Mouse (Mus musculus): Measurements from ENCODE around the gene 4930474N05Rik. TPM values are rescaled to one million over a fixed set of nuclear protein-coding genes. Genes with fewer than 3 reads are reported as not detected.
A peak's percentile ranks its signal among the peaks of the same experiment; 100 is the strongest.

Gene 4930474N05Rik
- not detected in 2 replicates for polyA plus RNA-seq (2014; fragmentation: Nextera tagmentation; extraction: Ambion mirVana)

GRCm38 (mm10) chr14:36094617-36095016 lies at the start of gene 4930474N05Rik:
Gene 4930474N05Rik (plus strand): TSS chr14:36094917.
- Histone ChIP-seq H3K9ac (ENCODE audit: low read length) (no peak within 1 kb of the TSS), H3K4me3 (ENCODE audit: control insufficient read depth in 1 of 2, insufficient read depth in 1 of 2, low read depth in 1 of 2, low read length in 2 of 2) (no peak within 1 kb of the TSS), H3K4me2 (ENCODE audit: low read length) (no peak within 1 kb of the TSS), H3K36me3 (ENCODE audit: control insufficient read depth, insufficient read depth, low read length) (no peaks in the 10 kb centered on the region), H3K27ac (replicated peaks in 1 of 2; ENCODE audit: control insufficient read depth in 1 of 2, insufficient read depth in 1 of 2, low read depth in 2 of 2, low read length in 2 of 2) (no peak within 1 kb of the TSS), H3K4me1 (ENCODE audit: control insufficient read depth in 2 of 2, insufficient read depth in 2 of 2, low read length in 2 of 2) (no peaks in the 10 kb centered on the region), H3K27me3 (ENCODE audit: control insufficient read depth, insufficient read depth, low read length) (no peaks in the 10 kb centered on the region), H3K9me3 (ENCODE audit: control insufficient read depth, low read length) (no peaks in the 10 kb centered on the region)
- no peak for ATAC-seq (ENCODE audit: insufficient number of reproducible peaks, insufficient read depth, low FRiP score, low read depth)

- peak overlapping the region; percentile 36; the same call in 1 of the 2 replicates for H3K9ac ChIP-seq (ENCODE audit: low read length)
- no peak overlapping the region for H3K4me3 ChIP-seq (ENCODE audit: control insufficient read depth in 1 of 2, insufficient read depth in 1 of 2, low read depth in 1 of 2, low read length in 2 of 2)
- no peaks in the 10 kb centered on the region for H3K36me3 ChIP-seq (ENCODE audit: control insufficient read depth, insufficient read depth, low read length)
- no peaks in the 10 kb centered on the region for H3K27me3 ChIP-seq (ENCODE audit: control insufficient read depth, insufficient read depth, low read length)
- H3K9me3 ChIP-seq (ENCODE audit: control insufficient read depth, low read length): no peaks in the 10 kb centered on the region
- peaks cover 3 to 14% of the 10 kb centered on the region in 2 experiments; a peak in 2 of 4 replicates for H3K4me1 ChIP-seq (ENCODE audit: control insufficient read depth in 2 of 2, insufficient read depth in 2 of 2, low read length in 2 of 2)
- ATAC-seq (ENCODE audit: insufficient number of reproducible peaks, insufficient read depth, low FRiP score, low read depth): peak; percentile 72; the same call in 1 of the 2 replicates
- WGBS: 17% methylated on average over 9 of the region's 9 CpGs
- H3K27ac ChIP-seq (replicated peaks in 1 of 2; ENCODE audit: control insufficient read depth in 1 of 2, insufficient read depth in 1 of 2, low read depth in 2 of 2, low read length in 2 of 2): peak overlapping the region; percentile 62 to 67; a peak in 3 of 4 replicates
- peak overlapping the region; percentile 45 for H3K4me2 ChIP-seq (ENCODE audit: low read length)
Measured at GRCm38 (mm10) chr14:36048746-36049391, 45.8 kb upstream of the 4930474N05Rik start.

GRCm38 (mm10) chr14:36053281-36053680 lies 41.4 kb upstream of the 4930474N05Rik start:
- no peak overlapping the region for H3K9ac ChIP-seq (ENCODE audit: low read length)
- peaks cover 3 to 14% of the 10 kb centered on the region in 2 experiments; a peak in 2 of 4 replicates for H3K4me1 ChIP-seq (ENCODE audit: control insufficient read depth in 2 of 2, insufficient read depth in 2 of 2, low read length in 2 of 2)
- no peaks in the 10 kb centered on the region for H3K9me3 ChIP-seq (ENCODE audit: control insufficient read depth, low read length)
- no peak overlapping the region for H3K4me3 ChIP-seq (ENCODE audit: control insufficient read depth in 1 of 2, insufficient read depth in 1 of 2, low read depth in 1 of 2, low read length in 2 of 2)
- H3K27me3 ChIP-seq (ENCODE audit: control insufficient read depth, insufficient read depth, low read length): no peaks in the 10 kb centered on the region
- 74% methylated on average over 2 of the region's 2 CpGs for WGBS
- no peak overlapping the region for H3K4me2 ChIP-seq (ENCODE audit: low read length)
- H3K27ac ChIP-seq (replicated peaks in 1 of 2; ENCODE audit: control insufficient read depth in 1 of 2, insufficient read depth in 1 of 2, low read depth in 2 of 2, low read length in 2 of 2): no peak overlapping the region
- H3K36me3 ChIP-seq (ENCODE audit: control insufficient read depth, insufficient read depth, low read length): no peaks in the 10 kb centered on the region
- no peak for ATAC-seq (ENCODE audit: insufficient number of reproducible peaks, insufficient read depth, low FRiP score, low read depth)

- no peaks in the 10 kb centered on the region for H3K36me3 ChIP-seq (ENCODE audit: control insufficient read depth, insufficient read depth, low read length)
- no peaks in the 10 kb centered on the region for H3K9me3 ChIP-seq (ENCODE audit: control insufficient read depth, low read length)
- WGBS: 83% methylated on average over 3 of the region's 3 CpGs
- H3K27ac ChIP-seq (replicated peaks in 1 of 2; ENCODE audit: control insufficient read depth in 1 of 2, insufficient read depth in 1 of 2, low read depth in 2 of 2, low read length in 2 of 2): no peak overlapping the region
- H3K27me3 ChIP-seq (ENCODE audit: control insufficient read depth, insufficient read depth, low read length): no peaks in the 10 kb centered on the region
- ATAC-seq (ENCODE audit: insufficient number of reproducible peaks, insufficient read depth, low FRiP score, low read depth): no peak
- no peak overlapping the region for H3K9ac ChIP-seq (ENCODE audit: low read length)
- no peaks in the 10 kb centered on the region for H3K4me1 ChIP-seq (ENCODE audit: control insufficient read depth in 2 of 2, insufficient read depth in 2 of 2, low read length in 2 of 2)
- no peak overlapping the region for H3K4me2 ChIP-seq (ENCODE audit: low read length)
- H3K4me3 ChIP-seq (ENCODE audit: control insufficient read depth in 1 of 2, insufficient read depth in 1 of 2, low read depth in 1 of 2, low read length in 2 of 2): no peak overlapping the region
Measured at GRCm38 (mm10) chr14:36098528-36098927, 3.8 kb downstream of the 4930474N05Rik start.

GRCm38 (mm10) chr14:36099647-36100046 lies 4.9 kb downstream of the 4930474N05Rik start:
- Histone ChIP-seq H3K4me3 (ENCODE audit: control insufficient read depth in 1 of 2, insufficient read depth in 1 of 2, low read depth in 1 of 2, low read length in 2 of 2) (no peak overlapping the region), H3K27ac (replicated peaks in 1 of 2; ENCODE audit: control insufficient read depth in 1 of 2, insufficient read depth in 1 of 2, low read depth in 2 of 2, low read length in 2 of 2) (no peak overlapping the region), H3K4me1 (ENCODE audit: control insufficient read depth in 2 of 2, insufficient read depth in 2 of 2, low read length in 2 of 2) (no peaks in the 10 kb centered on the region), H3K9me3 (ENCODE audit: control insufficient read depth, low read length) (no peaks in the 10 kb centered on the region), H3K27me3 (ENCODE audit: control insufficient read depth, insufficient read depth, low read length) (no peaks in the 10 kb centered on the region), H3K4me2 (ENCODE audit: low read length) (no peak overlapping the region), H3K36me3 (ENCODE audit: control insufficient read depth, insufficient read depth, low read length) (no peaks in the 10 kb centered on the region), H3K9ac (ENCODE audit: low read length) (no peak overlapping the region)
- ATAC-seq (ENCODE audit: insufficient number of reproducible peaks, insufficient read depth, low FRiP score, low read depth): no peak
- 67% methylated on average over 1 of the region's 1 CpGs for WGBS

- 31% methylated on average over 1 of the region's 1 CpGs for WGBS
Measured at GRCm38 (mm10) chr14:36100731-36101130, 6.0 kb downstream of the 4930474N05Rik start.

GRCm38 (mm10) chr14:36114481-36114880 lies 19.8 kb downstream of the 4930474N05Rik start:
- Histone ChIP-seq H3K9ac (ENCODE audit: low read length) (no peak overlapping the region), H3K4me1 (ENCODE audit: control insufficient read depth in 2 of 2, insufficient read depth in 2 of 2, low read length in 2 of 2) (no peaks in the 10 kb centered on the region), H3K4me2 (ENCODE audit: low read length) (no peak overlapping the region), H3K36me3 (ENCODE audit: control insufficient read depth, insufficient read depth, low read length) (no peaks in the 10 kb centered on the region), H3K4me3 (ENCODE audit: control insufficient read depth in 1 of 2, insufficient read depth in 1 of 2, low read depth in 1 of 2, low read length in 2 of 2) (no peak overlapping the region), H3K9me3 (ENCODE audit: control insufficient read depth, low read length) (no peaks in the 10 kb centered on the region), H3K27ac (replicated peaks in 1 of 2; ENCODE audit: control insufficient read depth in 1 of 2, insufficient read depth in 1 of 2, low read depth in 2 of 2, low read length in 2 of 2) (no peak overlapping the region), H3K27me3 (ENCODE audit: control insufficient read depth, insufficient read depth, low read length) (no peaks in the 10 kb centered on the region)
- ATAC-seq (ENCODE audit: insufficient number of reproducible peaks, insufficient read depth, low FRiP score, low read depth): no peak

More at GRCm38 (mm10) chr14:36100731-36101130, 6.0 kb downstream of the 4930474N05Rik start:
- H3K27ac ChIP-seq (replicated peaks in 1 of 2; ENCODE audit: control insufficient read depth in 1 of 2, insufficient read depth in 1 of 2, low read depth in 2 of 2, low read length in 2 of 2): no peak overlapping the region
- no peaks in the 10 kb centered on the region for H3K9me3 ChIP-seq (ENCODE audit: control insufficient read depth, low read length)
- no peak overlapping the region for H3K9ac ChIP-seq (ENCODE audit: low read length)
- H3K4me3 ChIP-seq (ENCODE audit: control insufficient read depth in 1 of 2, insufficient read depth in 1 of 2, low read depth in 1 of 2, low read length in 2 of 2): no peak overlapping the region
- no peak for ATAC-seq (ENCODE audit: insufficient number of reproducible peaks, insufficient read depth, low FRiP score, low read depth)
- no peaks in the 10 kb centered on the region for H3K36me3 ChIP-seq (ENCODE audit: control insufficient read depth, insufficient read depth, low read length)
- H3K27me3 ChIP-seq (ENCODE audit: control insufficient read depth, insufficient read depth, low read length): no peaks in the 10 kb centered on the region
- no peak overlapping the region for H3K4me2 ChIP-seq (ENCODE audit: low read length)
- H3K4me1 ChIP-seq (ENCODE audit: control insufficient read depth in 2 of 2, insufficient read depth in 2 of 2, low read length in 2 of 2): no peaks in the 10 kb centered on the region
